Mouse (Mus musculus): ENCODE results near the gene Pappa.

GRCm38 (mm10) chr4:65156231-65156630 lies 32.3 kb downstream of the Pappa start:
- no peak for TF ChIP-seq CTCF (IDR thresholded peaks at IDR 0.05; ENCODE audit: insufficient read depth, low read length)
- TF ChIP-seq POLR2A (IDR thresholded peaks at IDR 0.05; ENCODE audit: borderline replicate concordance, extremely low read depth, low read depth, low read length) = no peak

Measured in lung, adult 2 months (tissue).